Mouse (Mus musculus) right cerebral cortex, postnatal 25 days (tissue): ENCODE data around the gene Tvp23a.
A peak's percentile ranks its signal among the peaks of the same experiment; 100 is the strongest.

Experiments used
- DNase-seq: peaks from one replicate; pipeline ENCODE4 v3.0.0; 2022

Gene Tvp23a

GRCm38 (mm10) chr16:10447264-10447594, at the start of gene Tvp23a:
Gene Tvp23a (minus strand): TSS chr16:10447362.
- DNase-seq = peak; percentile 87

DNA sequence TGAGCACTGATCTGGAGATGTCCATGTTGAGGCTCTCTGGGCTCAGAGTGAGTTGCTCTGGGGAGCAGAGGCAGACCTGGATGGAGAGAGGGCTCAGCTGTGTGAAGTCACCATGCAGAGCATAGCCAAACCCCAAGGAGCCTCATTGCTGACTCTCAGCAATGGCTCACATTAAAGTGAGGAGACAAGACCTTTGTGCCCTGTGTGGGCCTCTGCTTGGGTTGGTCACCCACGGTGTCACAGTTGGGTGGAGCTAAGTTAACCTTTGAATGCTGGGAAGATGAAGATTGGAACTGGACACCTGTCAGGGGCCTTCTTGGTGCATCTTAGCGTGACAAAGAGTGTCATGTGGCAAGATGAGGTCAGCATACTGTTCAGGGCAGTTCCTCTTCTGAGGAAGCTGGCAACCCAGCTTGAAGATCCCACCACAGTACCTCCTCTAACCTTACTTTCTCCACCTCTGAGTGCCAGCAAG, 48.7 kb upstream of the Tvp23a start:
- DNase-seq = no peak

DNA sequence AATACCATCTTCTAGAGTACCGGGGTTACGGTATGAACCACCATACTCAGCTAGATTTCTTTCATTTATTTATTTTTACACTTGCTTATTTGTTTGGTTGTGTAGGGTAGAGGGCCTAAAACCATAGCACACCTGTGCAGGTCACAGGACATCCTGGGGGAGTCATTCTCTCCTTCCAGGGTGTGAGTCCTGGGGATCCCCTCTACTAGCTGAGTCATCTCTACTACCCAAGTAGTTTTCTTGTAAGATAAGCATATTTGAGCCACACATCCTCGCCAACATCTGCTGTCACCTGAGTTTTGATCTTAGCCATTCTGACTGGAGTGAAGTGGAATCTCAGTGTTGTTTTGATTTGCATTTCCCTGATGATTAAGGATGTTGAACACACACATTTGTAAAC, 45.4 kb upstream of the Tvp23a start:
- no peak for DNase-seq

DNA sequence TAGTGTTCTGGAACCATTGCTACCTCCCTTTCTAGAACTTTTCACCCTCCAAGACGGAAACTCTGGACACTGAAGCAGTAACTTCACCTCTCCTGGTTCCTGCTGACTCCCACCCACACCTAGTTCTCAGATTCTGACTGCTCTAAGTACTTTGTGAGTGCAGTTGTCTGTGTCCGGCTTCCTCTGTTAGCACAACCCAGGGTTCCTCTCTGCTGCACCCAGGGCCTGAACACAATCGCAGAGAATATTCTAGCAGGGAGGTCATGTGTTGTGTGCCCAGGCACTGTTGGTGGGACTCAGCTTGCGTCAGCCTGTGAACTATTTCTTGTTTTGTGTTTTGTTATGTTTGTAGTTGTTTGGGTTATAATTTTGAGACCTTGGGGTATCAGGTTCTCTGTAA, 44.6 kb upstream of the Tvp23a start:
- no peak for DNase-seq

DNA sequence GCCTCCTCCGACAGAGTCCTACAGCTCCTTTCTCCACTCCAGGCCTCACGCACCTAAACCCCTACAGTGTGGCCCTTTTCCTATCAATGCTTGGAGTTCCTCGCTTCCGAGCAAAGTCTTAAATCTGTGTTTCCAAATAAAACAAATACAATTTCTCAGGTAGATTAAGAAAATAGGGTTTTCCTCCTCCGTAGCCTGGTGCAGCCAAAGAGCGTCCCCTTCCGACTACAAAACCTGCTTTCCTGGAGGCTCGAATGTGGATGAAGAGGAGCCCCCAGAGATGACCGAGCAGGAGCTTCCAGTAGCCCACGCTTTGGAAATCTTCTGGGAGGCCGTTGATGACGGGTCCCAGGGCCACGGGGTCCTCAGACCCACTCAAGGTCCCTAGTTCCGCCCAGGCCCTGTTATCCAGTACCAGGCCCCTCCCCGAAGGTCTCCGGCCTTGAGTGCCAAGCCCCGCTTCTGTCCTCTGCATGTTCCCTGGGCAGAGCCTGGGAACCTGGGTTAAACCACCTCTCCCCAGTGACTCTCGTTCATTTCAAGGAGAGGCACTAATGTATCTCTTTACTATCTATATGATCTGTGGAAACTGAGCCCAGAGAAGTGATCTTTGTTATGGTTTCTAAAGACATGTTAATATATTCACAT, 43.5 kb upstream of the Tvp23a start:
- DNase-seq = no peak

DNA sequence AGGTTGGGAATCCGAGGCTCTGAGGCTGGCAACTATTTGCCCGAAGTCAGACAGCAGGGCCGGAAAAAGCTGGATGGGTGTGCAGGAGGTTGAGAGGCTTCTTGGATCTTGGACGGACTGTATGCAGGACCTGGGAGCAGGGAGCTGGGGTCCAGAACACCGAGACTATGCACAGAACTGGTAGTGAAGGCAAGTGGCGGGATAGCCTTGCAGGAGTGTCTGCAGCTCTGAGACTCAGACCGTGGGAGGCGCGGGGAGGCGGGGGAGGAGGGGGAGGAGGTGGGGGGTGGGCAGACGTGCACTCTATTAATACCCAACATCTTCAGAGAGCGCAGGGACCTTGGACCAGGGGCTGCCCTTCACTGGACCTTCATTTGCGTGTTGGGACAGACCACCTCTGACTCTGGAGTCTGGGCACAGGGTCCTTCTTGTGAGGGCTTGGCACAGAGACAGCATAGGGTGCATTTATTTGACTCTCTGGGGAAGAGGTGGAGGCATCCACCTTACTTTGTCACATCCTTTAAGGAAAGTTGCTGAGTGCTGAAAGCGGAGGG, 42.8 kb upstream of the Tvp23a start:
- DNase-seq = no peak

DNA sequence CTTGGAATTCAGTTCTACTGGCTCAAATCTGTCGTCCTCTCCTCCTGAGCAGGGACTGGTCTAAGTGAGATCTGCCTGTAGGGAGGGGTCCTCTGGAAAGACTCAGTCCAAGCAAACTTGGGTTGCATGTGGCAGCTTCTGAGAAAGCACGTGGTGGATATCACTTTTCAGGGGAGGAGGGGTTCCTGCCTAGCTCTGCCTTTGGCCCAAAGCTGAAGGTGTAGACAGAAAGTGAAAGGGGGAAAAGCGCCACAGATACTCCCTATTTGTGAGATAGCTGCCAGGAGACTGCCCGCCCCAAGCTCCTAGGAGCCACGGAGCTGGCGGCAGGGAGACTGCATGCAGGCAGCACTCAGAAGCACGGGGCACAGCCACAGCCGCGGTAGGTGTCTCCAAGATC, 42.3 kb upstream of the Tvp23a start:
- no peak for DNase-seq

- DNase-seq = no peak
Measured at GRCm38 (mm10) chr16:10488769-10489481, 41.8 kb upstream of the Tvp23a start.

DNA sequence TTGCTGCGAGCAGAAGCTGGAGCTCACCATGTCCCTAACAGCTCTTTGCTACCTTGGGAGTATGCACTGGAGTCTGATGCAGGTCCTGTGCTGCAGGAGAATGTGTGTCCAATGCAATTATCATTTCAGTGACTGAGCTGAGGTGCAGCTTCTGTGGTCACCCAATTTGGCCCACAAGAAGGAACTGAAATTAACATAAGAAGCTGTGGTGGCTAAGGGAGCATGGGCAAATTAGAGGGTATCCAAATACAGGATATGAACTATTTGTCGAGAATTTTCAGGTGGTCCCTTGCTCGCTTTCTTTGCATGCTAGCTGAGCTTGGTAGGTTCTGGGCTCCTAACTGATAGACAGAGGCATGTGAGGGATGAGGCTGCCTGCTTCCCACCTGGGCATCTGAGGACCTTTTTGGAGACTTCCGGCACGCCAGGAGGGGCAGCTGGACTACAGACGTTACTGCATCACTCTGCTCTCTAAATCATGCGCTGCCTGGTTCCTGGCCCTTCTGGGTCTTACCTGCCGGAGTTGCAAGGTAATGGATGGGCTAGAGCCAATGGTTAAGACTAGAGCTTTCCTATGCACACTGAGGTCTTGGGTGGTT, 40.8 kb upstream of the Tvp23a start:
- DNase-seq = no peak

- no peak for DNase-seq
Measured at GRCm38 (mm10) chr16:10486993-10487392, 39.8 kb upstream of the Tvp23a start.

- DNase-seq = no peak
Measured at GRCm38 (mm10) chr16:10482343-10482742, 35.2 kb upstream of the Tvp23a start.

GRCm38 (mm10) chr16:10479857-10480256, 32.7 kb upstream of the Tvp23a start, which contains the start of gene Ciita:
Gene Ciita (plus strand): TSS chr16:10480059.
- no peak for DNase-seq

DNA sequence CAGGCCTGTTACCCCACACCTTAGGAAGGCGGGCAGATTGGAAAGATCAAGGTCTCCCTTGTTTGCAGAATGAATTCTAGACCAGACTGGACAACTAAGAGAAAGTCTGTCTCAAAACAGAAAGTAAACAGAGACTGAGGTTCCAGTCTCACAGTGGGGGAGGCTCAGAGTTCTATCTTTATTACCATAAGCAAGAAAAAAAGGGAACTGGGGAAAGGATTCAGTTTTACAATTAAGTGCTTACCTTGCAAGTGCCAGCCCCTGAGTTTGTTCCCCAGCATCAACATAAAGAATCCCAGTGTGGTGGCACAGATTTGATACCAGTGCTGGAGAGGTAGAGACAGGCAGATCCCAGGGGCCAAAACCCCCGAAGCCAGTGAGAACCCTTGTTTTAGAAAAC, 28.8 kb upstream of the Tvp23a start:
- DNase-seq = no peak

DNA sequence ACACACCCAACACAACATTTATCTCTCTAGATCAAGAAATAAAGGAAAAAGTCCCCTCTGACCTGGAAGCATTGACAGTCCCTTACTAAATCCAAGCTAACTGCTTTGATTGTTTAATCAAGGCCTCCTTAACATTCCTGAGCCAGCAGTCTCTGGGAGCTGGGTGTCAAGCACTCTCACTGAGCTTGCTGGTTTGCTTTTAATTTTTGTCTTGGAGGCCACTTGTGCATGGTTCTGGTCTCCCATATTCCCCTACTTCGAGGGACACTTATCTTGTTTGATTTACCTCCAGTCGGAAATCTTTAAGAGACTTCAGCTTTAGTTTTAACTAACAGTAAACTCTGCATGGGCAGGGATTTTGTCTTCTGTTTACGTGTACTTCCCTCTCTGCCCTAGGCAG, 27.8 kb upstream of the Tvp23a start:
- no peak for DNase-seq

GRCm38 (mm10) chr16:10471950-10472349, 24.8 kb upstream of the Tvp23a start:
- no peak for DNase-seq

DNA sequence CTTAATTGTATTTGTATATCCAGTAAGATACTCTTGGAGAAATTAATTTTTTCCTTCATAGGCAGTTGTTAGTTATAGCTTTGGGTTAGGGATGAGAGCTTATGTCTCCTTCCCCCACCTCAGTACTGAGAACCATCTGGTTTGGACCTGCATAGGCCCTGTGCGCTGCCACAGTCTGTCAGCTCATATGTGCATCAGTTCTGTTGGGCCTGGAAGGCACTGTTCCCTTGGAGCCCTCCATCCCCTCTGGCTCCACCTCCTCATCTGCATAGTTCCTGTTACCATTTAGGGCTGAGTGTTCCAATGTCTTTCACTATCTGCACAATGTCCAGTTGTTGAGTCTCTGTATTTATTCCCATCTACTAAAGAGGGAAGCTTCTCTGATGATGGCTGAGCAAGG, 21.0 kb upstream of the Tvp23a start:
- peak; percentile 16 for DNase-seq

- no peak for DNase-seq
Measured at GRCm38 (mm10) chr16:10467391-10468107, 20.4 kb upstream of the Tvp23a start.

GRCm38 (mm10) chr16:10465011-10465681, 18.0 kb upstream of the Tvp23a start:
- no peak for DNase-seq

DNA sequence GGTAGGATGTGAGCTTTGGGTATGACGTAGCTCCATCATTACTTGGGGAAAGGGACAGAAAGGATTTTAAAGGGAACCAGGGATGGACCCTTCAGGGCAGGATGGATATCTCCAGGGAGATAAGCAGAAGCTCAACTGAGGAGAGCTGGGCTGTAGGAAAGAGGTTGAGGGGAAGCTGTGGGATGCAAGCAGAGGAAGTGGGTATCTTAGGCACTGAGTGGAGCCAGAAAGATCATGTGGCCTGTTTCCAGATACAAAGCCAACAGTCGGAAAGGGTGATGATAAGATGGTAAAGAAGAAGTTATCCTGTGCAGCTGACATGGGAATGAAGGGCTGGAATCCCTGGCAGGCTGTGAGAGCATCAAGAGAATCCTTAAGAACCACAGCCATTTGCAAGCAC, 14.0 kb upstream of the Tvp23a start:
- DNase-seq = no peak

DNA sequence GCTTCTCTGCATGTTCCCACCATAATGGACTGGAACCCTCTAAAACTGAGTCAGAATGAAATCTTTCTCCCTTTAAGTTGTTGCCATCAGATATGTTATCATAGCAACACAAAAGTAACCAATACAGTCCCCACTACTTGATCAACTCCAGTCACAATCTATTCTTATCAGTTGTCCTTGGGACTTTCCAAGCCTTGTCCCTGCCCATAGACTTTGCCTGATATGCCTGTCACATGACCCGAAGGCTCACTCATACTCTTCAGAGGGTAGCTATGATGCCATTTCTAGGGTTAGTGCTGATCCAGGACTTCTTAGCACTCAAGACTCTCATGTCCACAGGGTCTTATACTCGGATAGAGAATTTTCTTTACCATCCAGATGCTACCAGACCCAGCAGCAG, 13.0 kb upstream of the Tvp23a start:
- DNase-seq = no peak

DNA sequence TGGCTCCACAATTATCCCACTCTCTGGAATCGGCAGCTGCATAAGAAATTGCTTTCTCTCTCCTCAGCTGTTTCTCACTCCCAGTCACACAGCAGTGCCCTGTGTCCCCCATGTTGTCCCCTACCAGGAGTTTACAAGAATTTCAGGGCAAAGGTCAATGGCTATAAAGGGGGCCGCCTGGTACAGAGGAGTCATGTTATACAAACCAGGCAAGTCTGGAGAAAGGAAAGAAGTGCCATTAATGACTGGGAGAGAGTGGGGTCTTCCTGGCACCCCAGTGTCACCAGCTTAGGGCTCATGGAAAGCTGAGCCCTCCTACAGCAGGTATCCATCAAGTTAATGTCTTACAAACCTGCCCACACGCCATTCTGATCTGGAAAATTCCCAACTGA, 7.4 kb upstream of the Tvp23a start:
- no peak for DNase-seq

DNA sequence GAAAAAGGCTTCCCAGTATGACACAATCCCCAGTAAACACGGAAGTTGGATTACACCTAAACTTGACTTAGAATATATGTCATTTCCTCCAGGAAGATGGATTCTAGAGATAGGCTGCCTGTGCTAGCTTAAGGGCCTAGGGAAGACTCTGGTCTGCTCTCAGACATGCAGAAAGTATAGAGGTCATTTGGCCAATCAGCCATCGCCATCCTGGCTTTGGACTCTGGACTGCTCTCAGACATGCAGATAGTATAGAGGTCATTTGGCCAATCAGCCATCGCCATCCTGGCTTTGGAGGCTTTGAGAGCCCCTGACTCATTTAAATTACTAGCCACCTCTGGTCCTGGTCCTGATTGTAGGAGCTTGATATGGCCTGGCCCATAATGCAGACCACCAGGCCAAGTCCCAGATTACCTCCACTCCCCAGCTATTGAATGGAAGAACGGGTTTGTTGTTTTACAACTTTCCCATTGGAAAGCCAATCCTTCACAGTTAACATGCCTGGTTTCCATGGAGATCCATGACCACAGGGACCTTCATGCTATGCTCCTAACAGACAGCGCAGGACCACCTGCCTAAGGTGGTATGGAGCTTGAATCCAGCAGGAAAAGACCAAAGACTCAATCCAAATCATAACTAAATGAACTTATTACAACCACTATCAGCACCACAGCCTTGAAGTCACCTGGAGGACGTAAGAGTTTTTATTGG, 6.9 kb upstream of the Tvp23a start:
- no peak for DNase-seq
